Mouse (Mus musculus) retina, embryonic 14.5 days (tissue): ENCODE measurements around the gene Ano6.

Experiments used
- DNase-seq: peaks from one replicate; pipeline ENCODE4 v3.0.0-alpha.2; 2015; ENCODE audit warnings: low spot score

Gene Ano6

DNA sequence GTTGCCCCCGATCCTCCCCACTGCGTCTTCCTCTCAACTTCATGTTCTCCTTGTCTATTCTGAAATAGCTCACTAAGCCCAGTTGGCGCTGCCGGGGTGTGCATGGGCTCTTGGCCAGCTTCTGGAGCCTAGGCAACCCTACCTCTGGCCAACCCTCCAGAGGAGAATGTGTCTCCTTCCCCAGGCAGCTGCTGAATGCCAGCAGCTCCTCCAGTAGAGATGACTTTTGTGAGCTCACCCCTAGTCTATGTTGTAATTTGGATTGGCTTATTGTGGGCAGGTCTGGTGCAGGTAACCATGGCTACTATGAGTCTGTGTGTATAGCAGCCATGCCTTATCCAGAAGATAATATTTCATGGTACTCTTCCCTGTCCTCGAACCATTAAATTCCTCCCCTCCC is 141.7 kb downstream of the Ano6 start:
- DNase-seq: no peak

- no peak for DNase-seq
Observed at GRCm38 (mm10) chr15:95935141-95935540, 144.5 kb downstream of the Ano6 start.

DNA sequence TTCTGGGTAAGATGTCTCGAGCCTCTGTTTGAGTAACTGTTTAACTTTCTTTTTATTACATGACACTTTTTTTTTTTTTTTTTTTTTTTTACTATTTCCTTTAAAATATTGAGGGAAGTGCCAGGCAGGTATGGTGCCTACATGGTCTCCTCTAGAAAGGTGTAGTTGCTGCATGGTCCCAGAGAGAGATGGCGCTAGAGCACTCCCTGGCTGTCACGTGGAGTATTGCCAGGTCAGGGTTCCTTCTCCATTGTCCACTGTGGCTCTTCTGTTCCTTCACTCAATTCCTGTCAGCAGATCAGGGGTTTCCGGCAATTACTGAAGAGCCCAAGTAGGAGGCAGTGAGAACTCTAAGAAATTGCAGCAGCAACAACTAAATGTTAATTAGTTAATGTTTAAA is 152.8 kb downstream of the Ano6 start:
- no peak for DNase-seq

DNA sequence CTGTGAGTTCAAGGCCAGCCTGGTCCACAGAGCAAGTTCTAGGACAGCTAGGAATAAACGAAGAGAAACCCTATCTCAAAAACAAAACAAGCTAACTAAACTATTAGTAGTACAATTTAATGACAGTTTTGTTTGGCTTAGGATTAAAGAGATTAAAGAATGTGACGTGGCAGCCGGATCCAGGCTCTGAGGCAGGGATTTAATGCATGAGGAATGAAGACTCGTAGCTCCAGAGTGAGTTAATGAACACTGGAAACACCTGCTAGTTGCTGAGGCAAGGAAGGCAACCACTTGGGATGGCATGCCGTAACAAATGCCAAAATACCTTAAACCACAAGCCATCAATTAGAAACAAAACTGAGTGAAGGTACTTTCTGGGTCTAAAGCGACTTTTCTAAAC is 153.7 kb downstream of the Ano6 start:
- no peak for DNase-seq

- no peak for DNase-seq
Observed at GRCm38 (mm10) chr15:95945951-95946708, 155.5 kb downstream of the Ano6 start.

GRCm38 (mm10) chr15:95948411-95948810 is 157.8 kb downstream of the Ano6 start:
- DNase-seq: no peak

- DNase-seq: no peak
Observed at GRCm38 (mm10) chr15:95949336-95949735, 158.7 kb downstream of the Ano6 start.

- DNase-seq: no peak
Observed at GRCm38 (mm10) chr15:95951497-95951896, 160.9 kb downstream of the Ano6 start.

DNA sequence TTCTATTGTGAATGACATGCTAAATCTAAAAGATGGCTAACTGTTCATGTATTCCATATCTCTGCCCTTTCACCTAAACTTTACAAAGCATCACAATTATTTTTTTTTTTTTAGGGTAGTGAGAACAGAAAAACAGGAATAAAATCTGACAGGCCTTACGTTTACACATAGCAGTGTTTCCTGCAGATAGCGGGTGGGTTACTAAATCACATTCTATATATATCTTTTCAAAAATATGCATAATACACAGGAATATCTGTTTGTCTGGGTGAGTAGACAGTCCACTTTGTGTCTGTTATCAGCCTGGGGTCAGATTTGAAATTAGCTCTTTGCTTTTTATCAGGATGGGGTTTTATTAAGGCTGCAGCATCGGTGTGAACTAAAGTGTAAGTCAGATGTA is 166.0 kb downstream of the Ano6 start:
- no peak for DNase-seq

- no peak for DNase-seq
Observed at GRCm38 (mm10) chr15:95962411-95963123, 171.9 kb downstream of the Ano6 start.

GRCm38 (mm10) chr15:95963124-95963482 is 172.5 kb downstream of the Ano6 start:
- DNase-seq: no peak

- no peak for DNase-seq
Observed at GRCm38 (mm10) chr15:95963533-95964250, 173.0 kb downstream of the Ano6 start.

DNA sequence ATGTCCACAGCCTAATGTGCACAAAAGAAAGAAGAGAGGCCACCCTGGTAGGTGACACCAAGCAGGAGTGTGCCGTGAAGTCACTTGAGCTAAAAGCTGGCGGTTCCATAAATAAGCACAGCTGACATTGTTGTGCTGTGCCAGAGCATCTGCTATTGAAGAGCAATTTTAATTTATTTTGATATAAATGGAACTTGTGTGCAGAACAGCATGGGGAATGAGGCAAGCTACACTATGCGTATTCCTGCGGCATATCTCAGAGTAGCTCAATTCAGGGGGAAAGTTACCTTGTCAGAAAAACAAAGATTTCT is 173.6 kb downstream of the Ano6 start:
- no peak for DNase-seq

DNA sequence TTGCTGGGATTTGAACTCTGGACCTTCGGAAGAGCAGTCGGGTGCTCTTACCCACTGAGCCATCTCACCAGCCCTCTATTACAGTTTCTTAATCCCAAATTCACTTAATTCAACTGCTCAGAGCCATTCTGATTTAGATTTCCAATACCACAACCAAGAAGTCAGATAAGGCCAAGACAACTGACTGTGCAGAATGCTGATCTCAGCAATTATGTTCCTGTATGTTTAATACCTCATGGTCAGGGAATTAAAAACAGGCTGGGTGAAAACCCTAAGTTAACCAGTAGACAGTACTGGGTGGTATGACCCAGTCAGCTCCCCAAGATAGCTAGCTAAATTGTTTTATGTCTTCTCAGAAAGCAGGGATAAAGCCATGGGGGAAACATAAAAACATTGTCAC is 176.3 kb downstream of the Ano6 start:
- no peak for DNase-seq

DNA sequence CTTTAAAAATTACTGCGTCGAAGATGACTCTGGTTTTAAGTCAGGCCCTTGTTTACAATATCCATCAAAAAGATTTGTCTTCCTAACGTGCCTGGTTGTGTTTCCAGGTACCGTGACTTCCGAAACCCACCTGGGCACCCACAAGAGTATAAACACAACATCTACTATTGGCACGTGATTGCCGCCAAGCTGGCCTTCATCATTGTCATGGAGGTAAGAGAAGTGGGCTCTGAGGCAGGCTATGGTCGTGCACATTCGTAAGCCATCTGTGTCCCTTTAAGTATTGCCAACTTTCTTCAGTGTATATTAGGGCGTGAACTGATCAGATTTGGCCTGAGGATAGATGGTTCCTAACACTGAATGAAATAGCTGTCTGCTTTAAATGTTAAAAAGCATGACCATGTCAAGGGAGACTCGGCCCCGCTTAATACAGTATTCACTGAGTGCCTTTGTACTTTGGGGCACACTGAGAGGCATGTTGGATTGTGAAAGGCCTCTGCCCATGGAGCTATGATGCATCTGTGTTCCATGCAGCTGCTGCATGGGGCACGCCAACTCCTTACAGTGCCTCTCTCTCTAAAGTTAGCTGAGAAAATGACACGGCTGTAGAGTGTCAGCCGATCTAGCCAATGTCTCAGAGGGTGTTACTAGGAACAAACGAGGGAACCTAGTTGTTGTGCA is 177.0 kb downstream of the Ano6 start:
- no peak for DNase-seq

DNA sequence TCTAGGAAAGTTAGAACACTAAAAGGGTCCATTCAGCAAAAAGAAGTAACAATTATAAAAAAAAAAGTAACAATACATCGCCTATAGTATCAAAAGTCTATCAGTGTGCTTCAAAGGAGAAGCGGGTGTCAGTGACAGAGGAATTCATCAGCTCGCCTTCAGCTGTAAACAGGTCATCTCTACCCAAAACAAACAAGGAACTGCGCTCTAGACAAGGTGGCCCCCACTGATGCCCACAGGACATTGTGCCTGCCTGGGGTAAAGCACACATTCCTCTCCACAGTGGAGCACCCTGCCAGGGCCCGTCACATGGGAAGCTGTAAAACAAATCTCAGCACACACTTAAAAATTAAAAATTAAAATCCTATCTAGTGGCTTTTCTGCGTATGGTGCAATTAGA is 179.0 kb downstream of the Ano6 start:
- no peak for DNase-seq

DNA sequence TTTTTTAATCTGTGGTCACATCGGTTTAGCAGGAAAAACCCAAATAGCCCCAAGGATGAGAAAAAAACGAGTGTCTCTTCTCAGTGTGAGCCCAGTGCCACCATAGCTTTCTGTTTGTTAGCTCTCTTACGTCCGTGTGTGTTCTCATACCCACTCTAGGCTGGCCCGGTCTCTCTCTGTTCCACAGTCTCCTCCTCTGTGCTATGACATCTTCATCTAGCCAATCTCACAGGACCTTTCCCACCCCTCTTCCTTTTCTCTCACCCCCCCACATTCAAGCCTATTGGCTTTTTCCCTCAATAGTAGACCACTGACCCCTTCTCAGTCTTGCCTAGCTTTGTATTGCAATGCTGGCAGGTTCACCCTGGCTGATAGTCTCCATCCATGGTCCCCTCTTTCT is 179.5 kb downstream of the Ano6 start:
- no peak for DNase-seq

DNA sequence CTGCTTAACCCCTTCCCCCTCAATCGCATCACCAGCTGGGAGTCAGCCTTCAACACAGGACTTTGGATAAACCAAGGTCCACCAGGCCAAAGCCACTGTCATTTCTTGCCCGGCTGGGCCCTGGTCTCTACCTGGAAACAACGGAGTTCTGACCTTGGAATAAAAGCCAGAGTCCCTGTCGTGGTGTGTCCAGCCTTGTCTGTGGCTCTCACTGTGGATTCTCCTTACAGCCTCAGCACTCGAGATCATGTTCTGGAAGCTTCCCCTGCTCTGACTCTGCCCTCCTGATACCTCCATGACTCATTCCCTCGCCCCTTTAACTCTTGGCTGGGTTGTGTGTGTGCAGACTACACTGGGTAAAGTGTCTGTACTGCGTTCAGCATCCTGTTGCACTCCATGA is 180.0 kb downstream of the Ano6 start:
- DNase-seq: no peak

GRCm38 (mm10) chr15:95971302-95971701 is 180.7 kb downstream of the Ano6 start:
- DNase-seq: no peak

DNA sequence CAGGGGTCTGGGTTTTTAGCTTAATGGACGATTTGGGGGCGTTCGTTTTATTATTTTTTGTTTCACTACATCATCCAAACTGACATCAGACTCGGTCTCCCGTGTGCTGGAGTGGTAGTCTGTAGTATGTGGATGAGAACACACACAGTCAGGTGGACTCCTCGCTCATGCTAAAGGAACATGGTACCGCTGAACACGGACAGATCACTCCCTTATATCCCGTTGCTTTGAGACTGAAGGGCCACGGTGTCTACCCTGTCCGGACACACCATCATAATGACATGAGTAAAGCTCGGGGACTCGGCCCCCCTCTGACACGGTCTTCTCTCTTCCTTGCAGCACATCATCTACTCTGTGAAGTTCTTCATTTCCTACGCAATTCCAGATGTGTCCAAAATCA is 181.5 kb downstream of the Ano6 start:
- no peak for DNase-seq

DNA sequence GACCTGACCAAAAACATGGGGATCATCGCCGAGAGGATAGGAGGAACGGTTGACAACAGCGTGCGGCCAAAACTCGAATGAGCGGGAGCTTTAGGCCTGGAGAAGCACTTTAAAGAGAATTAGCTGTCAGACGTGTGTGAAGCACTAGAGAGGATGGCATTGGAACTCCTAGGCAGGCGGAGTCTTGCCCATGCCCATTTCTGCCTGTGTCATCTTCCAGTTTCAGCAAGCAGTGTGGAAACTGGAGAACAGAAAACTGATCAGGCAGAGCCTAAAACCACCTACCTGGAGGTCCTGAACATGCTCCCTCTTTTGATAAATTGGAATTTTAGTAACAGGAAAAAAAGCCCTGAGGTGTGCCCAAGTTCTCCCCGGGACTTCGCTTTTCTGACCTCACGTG is 182.0 kb downstream of the Ano6 start:
- DNase-seq: no peak

- no peak for DNase-seq
Observed at GRCm38 (mm10) chr15:95974021-95974597, 183.5 kb downstream of the Ano6 start.
